Mouse (Mus musculus) megakaryocyte, embryonic 14.5 days (primary cell): ENCODE data around the gene Stx11.

Experiments used
- FLI1 ChIP-seq: IDR thresholded peaks from 2 replicates; pipeline ENCODE4 v1.6.1; 2012; ENCODE audit warnings: low read length, inconsistent platforms, mixed read lengths
- GATA1 ChIP-seq: IDR thresholded peaks from 3 replicates; pipeline ENCODE4 v1.6.1; 2012; ENCODE audit warnings: mixed read lengths, low read length, inconsistent platforms, borderline replicate concordance

DNA sequence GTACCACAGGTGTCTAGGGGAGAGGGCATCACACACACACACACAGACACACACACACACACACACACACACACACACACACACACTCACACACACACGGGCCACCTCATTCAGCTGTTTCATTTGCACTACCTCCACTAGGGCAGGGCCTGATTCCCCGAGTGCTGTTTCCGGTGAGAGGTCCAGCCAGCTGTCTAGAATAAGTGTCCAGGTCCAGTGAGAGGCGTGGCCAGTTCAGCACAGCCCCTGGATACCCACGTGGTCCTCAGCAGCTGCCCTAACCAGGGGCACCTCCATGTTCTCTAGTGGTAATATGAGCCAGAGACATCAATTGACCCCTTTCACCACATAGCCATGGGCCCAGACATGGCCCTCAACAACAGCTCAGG, 60.0 kb downstream of the Stx11 start:
- TF ChIP-seq GATA1 (no peak), FLI1 (no peak)
